Mouse (Mus musculus) right cerebral cortex, adult 18-20 months (tissue): ENCODE data around the gene Clec4g.

Experiments used
- DNase-seq: peaks from one replicate; pipeline ENCODE4 v3.0.0; 2022; ENCODE audit warnings: mixed read lengths

Clec4g gene

GRCm38 (mm10) chr8:3678831-3679230 is 41.6 kb downstream of the Clec4g start:
- DNase-seq = no peak

GRCm38 (mm10) chr8:3676993-3677579 is 43.4 kb downstream of the Clec4g start:
- DNase-seq = no peak

DNA sequence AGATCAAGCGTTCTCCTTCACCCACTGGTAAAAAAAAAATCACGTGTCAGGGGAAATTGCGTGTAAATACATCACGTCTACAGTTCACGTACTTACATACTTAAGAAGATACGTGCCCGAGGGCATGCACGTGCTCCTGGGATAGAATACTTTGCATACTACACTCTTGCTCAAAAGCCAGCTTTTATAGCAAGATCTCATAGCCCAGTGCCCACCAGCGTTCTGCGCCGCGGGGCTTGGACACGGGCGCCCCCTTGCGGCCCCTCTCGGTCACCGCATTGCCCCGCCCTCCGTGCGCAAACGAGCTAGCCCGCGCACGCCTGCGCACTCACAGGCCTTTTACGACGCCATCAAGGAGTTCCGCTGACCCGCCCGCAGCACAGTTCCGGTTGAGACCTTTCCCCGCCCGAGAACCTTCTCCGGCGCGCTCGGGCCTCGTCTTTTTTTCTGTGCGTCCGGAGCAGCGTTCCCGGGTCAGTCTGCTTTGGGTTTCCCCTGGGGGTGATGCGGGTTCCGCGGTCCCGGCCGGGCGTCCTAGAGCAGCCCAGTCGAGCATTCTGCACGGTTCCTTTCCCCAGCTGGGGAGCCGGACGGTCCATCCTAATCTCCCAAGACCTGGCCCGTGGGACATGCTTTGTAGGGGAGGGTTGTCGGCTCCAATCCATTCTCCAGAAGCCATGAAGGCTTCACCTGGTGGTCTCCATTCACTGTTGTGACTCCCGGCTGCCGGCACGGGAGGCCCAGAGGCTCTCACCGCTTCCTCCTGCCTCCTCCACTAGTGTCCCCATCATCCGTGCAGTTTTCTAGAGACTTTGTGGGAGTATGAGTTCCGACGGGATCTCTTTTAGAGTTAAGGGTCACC is 44.1 kb downstream of the Clec4g start, which contains the start of gene Trappc5:
Gene Trappc5, plus strand, starts transcription at position 169 of the 862 bp plus-strand sequence.
- peak; percentile 95 for DNase-seq

DNA sequence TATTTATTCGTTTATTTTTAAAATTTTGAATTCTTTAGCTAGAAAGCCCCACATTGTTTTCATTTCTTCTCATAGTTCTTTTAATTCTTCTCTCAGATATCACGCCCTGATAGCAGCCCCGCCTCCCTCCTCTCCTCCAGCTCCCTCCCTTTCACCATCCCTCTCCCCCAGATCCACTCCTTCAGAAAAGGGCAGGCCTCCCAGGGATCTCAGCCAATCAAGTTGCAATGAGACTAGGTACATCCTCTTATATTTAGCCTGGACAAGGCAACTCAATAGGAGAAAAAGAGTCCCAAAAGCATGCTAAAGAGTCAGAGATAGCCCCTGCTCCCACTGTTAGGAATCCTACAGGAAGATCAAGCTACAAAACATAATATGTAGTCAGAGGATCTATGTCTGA is 45.8 kb downstream of the Clec4g start:
- no peak for DNase-seq

DNA sequence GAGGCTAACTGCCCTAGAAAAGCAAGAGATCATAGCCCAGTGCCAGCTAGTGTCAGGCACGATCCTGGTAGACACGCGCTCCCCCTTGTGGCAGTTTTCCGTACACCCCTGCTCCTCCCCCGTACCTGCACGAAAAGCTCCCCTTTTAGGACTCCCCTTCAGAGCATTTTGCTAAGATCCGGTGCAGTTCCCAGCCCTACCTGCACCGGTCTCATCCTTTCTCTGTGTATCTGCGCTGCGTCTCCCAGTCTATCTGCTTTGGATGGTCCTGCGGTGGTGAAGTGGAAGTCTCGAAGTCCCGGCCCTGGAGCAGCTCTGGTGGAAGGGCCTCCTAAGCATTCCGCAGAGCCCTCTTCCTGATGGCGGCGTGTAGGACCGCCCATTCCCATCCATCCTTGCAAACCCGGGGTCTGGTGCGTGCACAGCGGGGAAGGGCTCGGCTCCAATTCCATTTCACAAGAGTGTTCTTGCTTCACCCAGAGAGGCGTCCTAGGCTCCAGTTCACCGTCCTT is 48.4 kb downstream of the Clec4g start, which contains the start of gene Fcor:
Gene Fcor, minus strand, starts transcription at position 383 of the 512 bp plus-strand sequence.
- DNase-seq = peak; percentile 88

DNA sequence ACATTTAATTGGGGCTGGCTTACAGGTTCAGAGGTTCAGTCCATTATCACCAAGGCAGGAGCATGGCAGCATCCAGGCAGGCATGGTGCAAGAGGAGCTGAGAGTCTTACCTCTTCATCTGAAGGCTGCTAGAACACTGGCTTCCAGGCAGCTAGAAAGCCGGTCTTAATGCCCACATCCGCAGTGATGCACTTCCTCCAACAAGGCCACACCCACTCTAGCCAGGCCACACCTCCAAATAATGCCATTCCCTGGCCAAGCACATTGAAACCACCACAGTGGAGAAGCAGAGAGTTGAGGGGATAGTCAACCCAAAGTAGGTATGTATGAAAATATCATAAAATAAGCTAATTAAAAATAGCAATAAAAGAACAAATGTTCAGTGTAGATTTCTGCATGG is 50.1 kb downstream of the Clec4g start:
- no peak for DNase-seq

GRCm38 (mm10) chr8:3665507-3665906 is 54.9 kb downstream of the Clec4g start, which contains the start of gene Mcemp1:
Mcemp1 (plus strand) TSS chr8:3665754.
- no peak for DNase-seq

DNA sequence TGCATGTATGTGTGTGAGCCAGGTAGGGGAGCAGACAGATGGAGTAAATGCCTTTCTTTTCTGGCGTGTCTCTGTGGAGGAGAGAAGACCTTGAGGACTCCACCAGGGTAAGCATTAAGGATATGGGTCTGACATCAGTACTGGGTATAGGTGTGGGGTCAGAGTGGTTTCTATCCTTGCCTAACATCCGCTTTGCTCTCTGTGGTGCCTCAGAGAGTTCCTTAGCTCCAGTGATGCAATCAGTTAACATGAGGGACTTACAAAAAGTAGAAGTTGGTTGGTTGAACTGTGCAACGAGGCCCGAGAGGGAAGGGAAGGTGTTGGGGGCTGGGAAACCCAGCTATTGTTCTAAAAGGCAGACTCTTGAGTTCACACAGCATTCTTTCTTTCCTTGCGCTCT is 56.0 kb downstream of the Clec4g start:
- no peak for DNase-seq

DNA sequence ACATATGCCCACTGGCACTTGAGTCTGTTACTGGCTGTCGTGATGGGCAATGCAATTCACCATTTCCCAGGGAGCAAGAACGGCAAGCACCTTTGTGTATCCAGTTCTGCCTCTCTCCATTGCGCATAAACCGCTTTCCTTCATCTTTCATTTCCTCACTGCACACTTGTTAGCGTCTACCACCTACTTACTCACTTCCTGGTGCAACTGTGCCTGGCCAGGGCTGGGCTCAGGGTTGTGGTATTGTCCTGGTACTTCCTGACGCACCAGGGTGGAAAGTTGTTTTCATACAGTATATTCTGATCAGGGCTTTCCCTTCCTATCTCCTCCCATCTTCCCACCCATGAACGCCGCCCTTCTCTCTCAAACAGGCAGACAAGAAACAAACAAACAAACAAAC is 59.6 kb downstream of the Clec4g start:
- no peak for DNase-seq
